Mouse (Mus musculus) heart, embryonic 14.5 days (tissue): ENCODE results near the gene Sdr42e1. TPM values are rescaled to one million over a fixed set of nuclear protein-coding genes. Genes with fewer than 3 reads are reported as not detected.

Source experiments
- ATAC-seq: fragments of 200-750 bp; cut with Nextera tagmentation; 2 replicates; pipeline ENCODE4 v1.8.0; 2017; ENCODE audit warnings: low read depth, moderate TSS enrichment; ENCODE audit not compliant: insufficient number of reproducible peaks, insufficient read depth, low FRiP score
- H3K27ac ChIP-seq, 2 experiments: fragments of 200-500 bp in 1 of 2; fragments of 300-500 bp in 1 of 2; sonication (generic) in 1 of 2; replicated peaks in 1 of 2; 2 replicates each; pipeline ENCODE4 v1.5.1; 2012 to 2014; ENCODE audit warnings: low read depth in 2 of 2, low read length in 2 of 2, control low read depth in 1 of 2, mild to moderate bottlenecking in 1 of 2, mixed read lengths in 1 of 2; ENCODE audit not compliant: control insufficient read depth in 1 of 2, insufficient read depth in 1 of 2
- H3K27me3 ChIP-seq: fragments of 300-500 bp; sonication (generic); 2 replicates; pipeline ENCODE4 v1.6.1; 2014; ENCODE audit warnings: mild to moderate bottlenecking, low read length, control low read depth; ENCODE audit not compliant: control insufficient read depth, insufficient read depth
- H3K36me3 ChIP-seq: fragments of 300-500 bp; sonication (generic); 2 replicates; pipeline ENCODE4 v1.6.1; 2014; ENCODE audit warnings: mild to moderate bottlenecking, control low read depth, low read length, mixed read lengths; ENCODE audit not compliant: control insufficient read depth, insufficient read depth
- H3K4me1 ChIP-seq, 2 experiments: fragments of 200-500 bp in 1 of 2; fragments of 300-500 bp in 1 of 2; sonication (generic) in 1 of 2; 2 replicates each; pipeline ENCODE4 v1.6.1; 2012 to 2014; ENCODE audit warnings: low read length in 2 of 2, control low read depth in 1 of 2, mixed read lengths in 1 of 2; ENCODE audit not compliant: control insufficient read depth in 2 of 2, insufficient read depth in 2 of 2
- H3K4me2 ChIP-seq: fragments of 300-500 bp; sonication (generic); 2 replicates; pipeline ENCODE4 v1.6.1; 2014; ENCODE audit warnings: mild to moderate bottlenecking, low read length
- H3K4me3 ChIP-seq, 2 experiments: fragments of 200-500 bp in 1 of 2; fragments of 300-500 bp in 1 of 2; sonication (generic) in 1 of 2; 2 replicates each; pipeline ENCODE4 v1.5.1; 2012 to 2014; ENCODE audit warnings: low read length in 2 of 2, mild to moderate bottlenecking in 2 of 2, control low read depth in 1 of 2, low read depth in 1 of 2, moderate library complexity in 1 of 2; ENCODE audit not compliant: control insufficient read depth in 1 of 2, insufficient read depth in 1 of 2
- H3K9ac ChIP-seq: fragments of 300-500 bp; sonication (generic); 2 replicates; pipeline ENCODE4 v1.6.1; 2014; ENCODE audit warnings: mild to moderate bottlenecking, low read length
- H3K9me3 ChIP-seq: fragments of 300-500 bp; sonication (generic); 2 replicates; pipeline ENCODE4 v1.6.1; 2016; ENCODE audit warnings: low read length, control low read depth; ENCODE audit not compliant: control insufficient read depth
- WGBS: fragments of 180-500 bp; shearing (Covaris S2); extraction: QIAGEN DNeasy Blood & Tissue Kit; methylation state at CpG from one replicate; pipeline ENCODE4 v1.1.7; 2014; 5-methylcytosine and 5-hydroxymethylcytosine counted together
- polyA plus RNA-seq: library from polyadenylated mRNA; unstranded; fragments of >200 nt; fragmentation: Nextera tagmentation; extraction: Ambion mirVana; gene quantifications from 2 replicates; pipeline ENCODE4 v1.2.1, GENCODE M21; 2014

The Sdr42e1 gene
- polyA plus RNA-seq, 1 experiment from 2014 or later: 0.46 TPM

DNA sequence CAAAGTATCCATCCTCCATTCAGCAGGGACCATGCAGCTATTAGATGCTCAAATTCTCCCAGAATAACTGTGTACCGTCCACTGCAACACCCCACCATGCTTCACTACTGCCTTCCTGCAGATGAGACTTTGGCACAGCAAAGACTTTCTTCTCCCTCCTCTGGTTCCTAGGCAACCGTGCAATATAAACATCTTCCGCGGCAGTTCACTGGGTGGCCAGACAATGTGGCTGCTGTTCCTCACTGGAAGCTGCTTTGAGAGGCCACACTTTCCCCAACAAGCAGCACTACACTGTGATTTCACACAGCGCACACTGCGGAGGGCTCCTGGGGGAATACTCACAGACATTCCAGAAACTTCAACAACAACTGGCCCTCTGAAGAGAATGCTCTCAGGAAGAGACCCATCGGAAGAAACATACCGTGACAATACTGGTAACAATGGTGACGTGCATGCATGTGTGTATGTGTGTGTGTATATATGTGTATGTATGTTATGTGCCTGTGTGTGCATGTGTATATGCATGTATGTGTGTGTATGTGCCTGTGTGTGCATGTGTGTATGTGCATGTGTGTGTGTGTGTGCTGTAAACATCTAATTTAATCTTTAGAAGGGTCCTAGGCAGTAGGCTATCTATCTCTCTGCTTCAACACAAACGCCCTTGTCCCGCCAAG is 13.0 kb downstream of the Sdr42e1 start:
- Histone ChIP-seq H3K36me3 (no peaks in the 10 kb centered on the region), H3K4me2 (no peak overlapping the region), H3K27me3 (no peaks in the 10 kb centered on the region), H3K4me1 (peaks cover 0 to 12% of the 10 kb centered on the region in 2 experiments; a peak in 1 of 4 replicates), H3K27ac (no peak overlapping the region), H3K9me3 (no peaks in the 10 kb centered on the region), H3K9ac (no peak overlapping the region), H3K4me3 (no peak overlapping the region)
- 20% methylated on average over 11 of the region's 11 CpGs for WGBS
- ATAC-seq: no peak

DNA sequence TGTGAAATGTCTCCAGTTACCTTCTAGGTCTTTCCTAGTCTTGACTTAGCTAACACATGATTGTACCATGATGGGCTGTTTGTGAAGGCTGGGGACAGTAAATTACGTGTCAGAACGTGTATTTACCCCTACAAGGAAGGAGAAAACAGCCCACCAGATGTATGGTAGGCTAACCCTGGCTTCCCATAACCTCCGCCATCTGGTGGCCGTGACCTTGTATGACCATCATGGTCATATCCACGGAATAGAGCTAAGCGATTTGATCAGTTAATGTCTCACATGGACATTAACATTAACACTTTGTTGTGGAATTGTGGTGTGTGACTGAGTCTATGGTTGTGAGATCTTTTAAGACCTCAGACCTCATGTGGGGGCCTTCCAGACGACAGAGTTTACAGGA is 14.5 kb downstream of the Sdr42e1 start:
- Histone ChIP-seq H3K27me3 (no peaks in the 10 kb centered on the region), H3K27ac (no peak overlapping the region), H3K36me3 (no peaks in the 10 kb centered on the region), H3K4me1 (peaks cover 0 to 12% of the 10 kb centered on the region in 2 experiments; a peak in 1 of 4 replicates), H3K9me3 (no peaks in the 10 kb centered on the region), H3K9ac (no peak overlapping the region), H3K4me2 (no peak overlapping the region), H3K4me3 (no peak overlapping the region)
- WGBS: 65% methylated on average over 7 of the region's 7 CpGs
- no peak for ATAC-seq

DNA sequence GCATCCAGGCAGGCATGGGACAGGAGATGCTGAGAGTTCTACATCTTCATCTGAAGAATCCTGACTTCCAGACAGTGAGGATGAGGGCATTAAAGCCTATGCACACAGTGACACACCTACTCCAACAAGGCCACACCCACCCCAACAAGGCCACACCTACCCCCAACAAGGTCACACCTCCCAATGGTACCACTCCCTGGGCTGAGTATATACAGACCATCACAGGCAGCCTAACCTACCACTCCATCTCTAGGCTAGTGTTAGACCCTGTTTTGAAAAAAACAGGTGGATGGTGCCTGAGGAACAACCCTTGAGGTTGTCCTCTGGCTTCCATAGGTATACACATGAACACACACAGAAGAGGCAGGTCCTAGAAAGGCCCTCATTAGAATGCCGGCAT is 21.2 kb downstream of the Sdr42e1 start:
- Histone ChIP-seq H3K27ac (no peak overlapping the region), H3K27me3 (no peaks in the 10 kb centered on the region)
- no peak for ATAC-seq

DNA sequence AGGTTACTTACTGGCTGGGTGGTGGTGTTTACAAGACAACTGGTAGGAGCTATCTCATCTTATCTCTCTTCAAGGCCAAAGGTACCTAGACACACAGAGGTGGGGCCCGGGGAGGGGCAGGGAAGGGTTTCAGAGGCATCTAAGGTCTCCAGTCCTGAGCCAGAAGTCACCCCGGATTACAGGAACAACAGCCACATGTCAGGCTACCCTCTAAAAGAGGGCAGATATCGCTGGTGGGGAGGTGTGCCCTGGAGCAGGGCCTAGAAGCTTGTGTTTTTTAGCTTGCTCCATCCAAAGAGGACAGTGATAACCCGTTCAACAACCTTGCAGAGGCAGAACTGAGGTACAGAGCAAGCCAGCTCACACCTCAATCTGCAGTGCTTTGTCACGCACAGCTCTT is 27.0 kb downstream of the Sdr42e1 start:
- no peak overlapping the region for H3K27ac ChIP-seq
- no peak for ATAC-seq
- no peaks in the 10 kb centered on the region for H3K36me3 ChIP-seq
- H3K4me3 ChIP-seq: no peak overlapping the region
- peaks cover 7% of the 10 kb centered on the region; the same call in 1 of the 2 replicates for H3K9me3 ChIP-seq
- no peaks in the 10 kb centered on the region for H3K27me3 ChIP-seq
- H3K9ac ChIP-seq: no peak overlapping the region
- 53% methylated on average over 5 of the region's 5 CpGs for WGBS
- H3K4me1 ChIP-seq: no peaks in the 10 kb centered on the region
- no peak overlapping the region for H3K4me2 ChIP-seq

More for the DNA sequence above, 21.2 kb downstream of the Sdr42e1 start:
- Histone ChIP-seq H3K4me3 (no peak overlapping the region), H3K9ac (no peak overlapping the region), H3K9me3 (peaks cover 7% of the 10 kb centered on the region; the same call in 1 of the 2 replicates), H3K4me1 (no peaks in the 10 kb centered on the region), H3K4me2 (no peak overlapping the region), H3K36me3 (no peaks in the 10 kb centered on the region)
- WGBS: 88% methylated on average over 1 of the region's 1 CpGs

DNA sequence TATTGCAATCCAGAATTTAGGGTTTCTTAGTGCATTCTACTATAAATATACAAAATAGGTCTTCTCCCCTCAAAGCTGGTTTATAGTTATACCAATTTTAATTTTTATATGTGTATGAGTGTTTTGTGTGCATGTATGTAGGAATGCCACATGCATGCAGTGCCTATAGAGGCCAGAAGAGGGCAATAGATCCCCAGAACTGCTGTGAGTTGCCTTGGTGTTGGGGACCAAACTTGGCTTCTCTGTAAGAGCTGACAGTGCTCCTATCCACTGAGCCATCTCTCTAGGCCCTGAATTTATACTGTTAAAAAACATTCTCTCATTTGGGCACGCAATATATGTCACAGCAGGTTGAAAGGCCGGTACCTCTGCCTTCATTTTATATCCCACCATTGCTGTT is 27.5 kb downstream of the Sdr42e1 start:
- no peak overlapping the region for H3K4me3 ChIP-seq
- no peaks in the 10 kb centered on the region for H3K27me3 ChIP-seq
- H3K9ac ChIP-seq: no peak overlapping the region
- no peak overlapping the region for H3K27ac ChIP-seq
- ATAC-seq: no peak
- H3K36me3 ChIP-seq: no peaks in the 10 kb centered on the region
- 38% methylated on average over 2 of the region's 2 CpGs for WGBS
- H3K4me2 ChIP-seq: no peak overlapping the region
- peaks cover 7% of the 10 kb centered on the region; the same call in 1 of the 2 replicates for H3K9me3 ChIP-seq
- H3K4me1 ChIP-seq: no peaks in the 10 kb centered on the region

DNA sequence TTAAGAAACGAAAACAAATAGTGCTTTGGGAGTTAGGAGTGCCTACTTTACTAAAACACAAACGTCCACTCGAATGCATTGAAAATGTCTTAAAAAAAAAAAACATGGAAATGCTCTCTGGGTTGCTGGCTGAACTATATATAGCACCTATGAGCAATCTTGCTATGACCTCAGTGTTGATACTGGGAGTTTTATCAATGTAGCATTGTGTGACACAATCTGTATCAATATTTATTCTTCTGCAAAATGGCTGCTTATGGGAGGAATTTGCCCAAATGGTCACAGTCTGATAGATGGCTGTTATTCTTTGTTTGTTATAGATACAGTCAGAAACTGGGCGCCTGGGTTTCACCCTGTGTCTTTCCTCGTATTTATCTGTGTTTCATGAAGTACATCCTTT is 28.0 kb downstream of the Sdr42e1 start:
- Histone ChIP-seq H3K4me1 (no peaks in the 10 kb centered on the region), H3K9ac (no peak overlapping the region), H3K9me3 (peaks cover 7% of the 10 kb centered on the region; the same call in 1 of the 2 replicates), H3K27ac (no peak overlapping the region), H3K27me3 (no peaks in the 10 kb centered on the region), H3K4me3 (no peak overlapping the region), H3K36me3 (no peaks in the 10 kb centered on the region), H3K4me2 (no peak overlapping the region)
- 38% methylated on average over 5 of the region's 5 CpGs for whole genome bisulfite sequencing
- ATAC-seq: no peak

DNA sequence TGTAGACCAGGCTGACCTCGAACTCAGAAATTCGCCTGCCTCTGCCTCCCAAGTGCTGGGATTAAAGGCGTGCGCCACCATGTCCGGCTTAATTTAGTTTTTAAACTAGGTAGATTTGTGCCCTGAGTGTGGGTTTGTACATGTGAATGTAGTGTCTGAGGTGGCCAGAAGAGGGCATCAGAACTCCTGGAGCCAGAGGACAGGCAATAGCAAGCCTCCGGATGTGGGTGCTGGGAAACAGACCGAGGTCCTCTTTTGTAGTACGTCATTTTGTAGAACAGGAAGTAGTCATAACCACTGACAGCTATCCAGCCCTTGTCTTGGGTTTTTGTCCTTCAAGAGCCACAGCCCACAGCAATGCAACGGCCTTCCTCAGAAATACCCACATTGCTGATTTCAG is 33.9 kb downstream of the Sdr42e1 start:
- no peaks in the 10 kb centered on the region for H3K27me3 ChIP-seq
- H3K9me3 ChIP-seq: 0 out of 2 replicates have a peak, but pooled peaks cover 4% of the 10 kb centered on the region
- ATAC-seq: no peak
- 89% methylated on average over 9 of the region's 9 CpGs for WGBS
- no peak overlapping the region for H3K27ac ChIP-seq
- no peak overlapping the region for H3K4me3 ChIP-seq
- no peak overlapping the region for H3K9ac ChIP-seq
- H3K4me2 ChIP-seq: no peak overlapping the region
- no peaks in the 10 kb centered on the region for H3K4me1 ChIP-seq
- no peaks in the 10 kb centered on the region for H3K36me3 ChIP-seq

DNA sequence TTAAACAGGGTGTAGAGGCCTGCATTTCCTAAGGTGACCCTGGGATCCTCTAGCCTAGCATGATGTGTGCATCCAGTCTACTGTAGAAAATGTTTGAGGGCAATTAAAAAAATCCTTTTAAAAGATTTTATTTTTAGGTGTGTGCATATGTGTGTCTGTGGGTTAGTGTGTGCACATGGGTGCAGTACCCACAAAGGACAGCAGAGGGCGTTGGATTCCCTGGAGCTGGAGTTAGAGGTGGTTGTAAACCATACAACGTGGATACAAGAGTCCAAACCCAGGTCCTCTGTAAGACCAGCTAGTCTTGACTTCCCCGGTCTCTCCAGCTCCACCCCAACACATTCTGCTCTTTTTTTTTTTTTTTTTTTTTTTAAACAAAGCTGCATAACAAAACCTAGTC is 36.0 kb downstream of the Sdr42e1 start:
- no peaks in the 10 kb centered on the region for H3K4me1 ChIP-seq
- no peak overlapping the region for H3K27ac ChIP-seq
- WGBS: 60% methylated on average over 3 of the region's 3 CpGs
- H3K9ac ChIP-seq: no peak overlapping the region
- no peak for ATAC-seq
- no peaks in the 10 kb centered on the region for H3K36me3 ChIP-seq
- no peaks in the 10 kb centered on the region for H3K27me3 ChIP-seq
- H3K4me3 ChIP-seq: no peak overlapping the region
- H3K4me2 ChIP-seq: no peak overlapping the region
- 0 out of 2 replicates have a peak, but pooled peaks cover 4% of the 10 kb centered on the region for H3K9me3 ChIP-seq
